Mouse (Mus musculus): ENCODE measurements around the gene Ipo7. TPM values are rescaled to one million over a fixed set of nuclear protein-coding genes. Genes with fewer than 3 reads are reported as not detected.
"Not testable (repeated sequence)": the region's sequence is repeated elsewhere in the genome, so short reads cannot be mapped to it uniquely, and the experiment has no call there.

The Ipo7 gene
- polyA plus RNA-seq, 1 experiment from 2014 or later = 23.2 TPM

DNA sequence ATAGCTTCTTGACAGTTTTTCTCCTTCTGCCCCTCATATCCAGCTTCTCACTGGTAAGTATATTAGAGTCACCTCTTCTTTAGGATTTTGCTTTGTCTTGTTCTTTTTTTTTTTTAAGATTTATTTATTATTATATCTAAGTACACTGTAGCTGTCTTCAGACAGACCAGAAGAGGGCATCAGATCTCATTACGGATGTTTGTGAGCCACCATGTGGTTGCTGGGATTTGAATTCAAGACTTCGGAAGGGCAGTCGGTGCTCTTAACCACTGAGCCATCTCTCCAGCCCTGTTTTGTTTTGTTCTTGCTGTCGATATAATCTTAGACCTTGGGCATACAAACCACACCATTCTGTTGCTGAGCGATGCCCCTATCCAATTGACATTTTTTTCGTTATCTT, 31.3 kb upstream of the Ipo7 start, which contains the start of gene Tmem41b:
Tmem41b (minus strand) TSS at position 155 of the 400 bp plus-strand sequence.
- H3K36me3 ChIP-seq (ENCODE audit: control insufficient read depth, insufficient read depth, low read length); H3K4me1 ChIP-seq (replicated peaks; ENCODE audit: control insufficient read depth, insufficient read depth, low read length); H3K27me3 ChIP-seq (ENCODE audit: control insufficient read depth, insufficient read depth, low read length); H3K9me3 ChIP-seq (ENCODE audit: control insufficient read depth, low read length): not testable (repeated sequence)
- DNase-seq (ENCODE audit: low spot score) = peak; percentile 30
- peak; percentile 32; the same call in 1 of the 2 replicates for ATAC-seq (ENCODE audit: low FRiP score)
- 36% methylated on average over 6 of the region's 6 CpGs for WGBS
- peak within 1 kb of the TSS; percentile 80 for H3K4me2 ChIP-seq (replicated peaks; ENCODE audit: low read depth, low read length)
- H3K27ac ChIP-seq (ENCODE audit: low read depth, low read length) = peak within 1 kb of the TSS; percentile 83
- peak within 1 kb of the TSS; percentile 65 for H3K9ac ChIP-seq (ENCODE audit: low read depth, low read length)
- H3K4me3 ChIP-seq (ENCODE audit: low read depth, low read length) = peak within 1 kb of the TSS; percentile 64

DNA sequence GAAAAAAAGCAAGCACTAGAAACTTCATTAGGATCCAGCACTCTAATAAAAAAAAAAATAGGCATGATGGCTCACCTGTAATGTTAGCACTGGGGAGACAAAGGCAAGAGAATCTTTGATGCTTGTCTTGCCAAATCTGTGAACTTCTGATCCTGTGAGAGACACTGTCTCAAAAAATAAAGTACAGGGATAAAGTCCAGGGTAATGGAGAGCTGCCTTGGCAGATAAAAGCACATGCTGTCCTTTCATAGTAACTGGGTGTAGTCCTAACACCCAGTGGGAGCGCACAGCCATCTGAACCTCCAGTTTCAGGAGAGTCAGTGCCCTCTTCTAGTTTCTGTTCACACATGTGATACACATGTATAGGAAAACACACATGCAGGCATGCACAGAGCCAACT, 26.8 kb upstream of the Ipo7 start:
- no peak overlapping the region for H3K27ac ChIP-seq (ENCODE audit: low read depth, low read length)

DNA sequence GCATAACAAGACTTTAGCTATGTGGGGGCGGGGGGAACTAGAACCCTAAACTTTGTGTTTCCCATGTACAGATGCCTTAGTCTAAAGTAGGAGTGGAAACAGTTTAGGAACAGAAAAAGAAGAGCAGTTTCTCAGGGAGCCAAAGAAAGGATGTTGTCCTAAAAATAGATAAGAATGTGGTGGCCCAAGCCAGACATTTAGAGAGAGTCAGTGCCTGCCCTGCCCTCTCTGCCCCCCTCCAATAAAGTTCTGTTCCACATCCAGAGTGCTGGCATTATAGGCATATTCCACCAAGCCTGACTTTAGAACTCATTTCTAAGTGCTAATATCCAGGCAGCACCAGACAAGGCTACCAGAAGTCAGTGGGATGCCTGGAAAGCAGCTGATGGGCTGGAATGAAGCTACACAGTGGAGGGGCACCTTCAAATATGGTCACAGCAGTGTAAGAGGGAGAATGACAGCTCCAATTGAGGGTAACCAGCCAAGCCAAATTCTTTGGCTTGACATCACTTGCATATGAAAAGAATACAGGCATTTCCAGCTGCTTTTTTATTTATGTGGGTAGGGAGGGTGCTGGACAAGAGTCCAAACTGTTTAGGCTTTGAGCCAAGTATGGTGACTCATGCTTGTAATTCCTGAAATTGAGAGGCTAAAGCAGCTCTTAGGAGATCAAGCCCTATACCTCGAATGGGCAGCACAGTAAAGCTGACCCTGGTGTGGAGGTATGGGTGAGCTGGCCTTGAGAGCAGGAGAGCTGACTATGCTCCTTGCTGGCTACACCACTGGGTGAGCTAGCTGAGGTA, 24.7 kb upstream of the Ipo7 start:
- Histone ChIP-seq H3K27me3 (ENCODE audit: control insufficient read depth, insufficient read depth, low read length) (no peaks in the 10 kb centered on the region), H3K4me3 (ENCODE audit: low read depth, low read length) (no peak overlapping the region), H3K27ac (ENCODE audit: low read depth, low read length) (no peak overlapping the region), H3K36me3 (ENCODE audit: control insufficient read depth, insufficient read depth, low read length) (no peaks in the 10 kb centered on the region), H3K9me3 (ENCODE audit: control insufficient read depth, low read length) (no peaks in the 10 kb centered on the region), H3K4me2 (replicated peaks; ENCODE audit: low read depth, low read length) (no peak overlapping the region), H3K4me1 (replicated peaks; ENCODE audit: control insufficient read depth, insufficient read depth, low read length) (no peaks in the 10 kb centered on the region), H3K9ac (ENCODE audit: low read depth, low read length) (no peak overlapping the region)
- 61% methylated on average over 2 of the region's 2 CpGs for WGBS
- ATAC-seq (ENCODE audit: low FRiP score) (no peak), DNase-seq (ENCODE audit: low spot score) (no peak)

More for the DNA sequence above, 26.8 kb upstream of the Ipo7 start:
- Histone ChIP-seq H3K27me3 (ENCODE audit: control insufficient read depth, insufficient read depth, low read length) (no peaks in the 10 kb centered on the region), H3K9ac (ENCODE audit: low read depth, low read length) (no peak overlapping the region), H3K4me2 (replicated peaks; ENCODE audit: low read depth, low read length) (no peak overlapping the region), H3K9me3 (ENCODE audit: control insufficient read depth, low read length) (no peaks in the 10 kb centered on the region), H3K36me3 (ENCODE audit: control insufficient read depth, insufficient read depth, low read length) (no peaks in the 10 kb centered on the region), H3K4me1 (replicated peaks; ENCODE audit: control insufficient read depth, insufficient read depth, low read length) (no peaks in the 10 kb centered on the region), H3K4me3 (ENCODE audit: low read depth, low read length) (no peak overlapping the region)
- ATAC-seq (ENCODE audit: low FRiP score) = no peak
- no peak for DNase-seq (ENCODE audit: low spot score)
- 97% methylated on average over 1 of the region's 1 CpGs for WGBS

DNA sequence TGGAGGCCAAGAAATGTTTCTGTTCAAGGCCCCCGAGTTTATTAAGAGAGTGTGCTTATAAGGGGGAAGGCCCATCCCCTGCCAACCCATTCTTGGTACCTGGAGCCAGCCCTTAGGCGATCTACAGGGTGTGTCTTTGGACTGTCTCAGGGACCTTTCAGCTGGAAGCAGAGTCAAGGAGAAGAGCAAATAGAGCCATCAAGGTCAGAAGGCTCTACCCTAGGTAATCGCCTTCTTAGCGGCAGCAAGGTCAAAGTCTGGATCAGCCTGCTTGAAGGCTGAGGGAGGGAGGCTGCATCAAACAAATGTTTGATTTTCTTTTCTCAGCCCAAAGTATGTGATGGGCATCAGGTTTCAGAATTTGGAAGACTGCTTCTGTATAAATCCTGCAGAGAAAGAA, 19.7 kb upstream of the Ipo7 start:
- Histone ChIP-seq H3K27me3 (ENCODE audit: control insufficient read depth, insufficient read depth, low read length) (no peaks in the 10 kb centered on the region), H3K4me1 (replicated peaks; ENCODE audit: control insufficient read depth, insufficient read depth, low read length) (no peaks in the 10 kb centered on the region), H3K36me3 (ENCODE audit: control insufficient read depth, insufficient read depth, low read length) (no peaks in the 10 kb centered on the region), H3K9ac (ENCODE audit: low read depth, low read length) (no peak overlapping the region), H3K27ac (ENCODE audit: low read depth, low read length) (no peak overlapping the region), H3K4me2 (replicated peaks; ENCODE audit: low read depth, low read length) (no peak overlapping the region), H3K9me3 (ENCODE audit: control insufficient read depth, low read length) (no peaks in the 10 kb centered on the region), H3K4me3 (ENCODE audit: low read depth, low read length) (no peak overlapping the region)
- DNase-seq (ENCODE audit: low spot score) = no peak
- 87% methylated on average over 4 of the region's 4 CpGs for WGBS
- ATAC-seq (ENCODE audit: low FRiP score) = no peak

DNA sequence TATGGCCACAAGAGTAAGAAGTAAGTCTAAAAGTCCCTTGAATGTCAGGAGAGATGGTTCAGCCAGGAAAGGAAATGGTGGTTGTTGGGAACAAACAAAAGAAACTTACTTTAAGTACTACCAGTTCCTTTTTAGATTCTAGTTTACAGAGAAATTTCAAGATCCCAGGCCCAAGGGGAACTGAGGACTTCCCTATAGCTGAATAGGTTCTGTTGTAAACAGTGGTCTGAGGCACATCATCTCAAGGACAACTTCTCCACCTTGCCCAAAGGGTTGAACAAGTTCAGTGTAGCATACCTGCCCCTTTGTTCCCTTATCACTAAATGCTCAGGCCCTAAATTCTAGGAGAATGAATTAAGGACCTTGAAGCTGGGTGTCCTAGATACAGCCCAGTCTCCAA, 16.0 kb upstream of the Ipo7 start:
- Histone ChIP-seq H3K27ac (ENCODE audit: low read depth, low read length) (no peak overlapping the region), H3K36me3 (ENCODE audit: control insufficient read depth, insufficient read depth, low read length) (no peaks in the 10 kb centered on the region), H3K9me3 (ENCODE audit: control insufficient read depth, low read length) (no peaks in the 10 kb centered on the region), H3K4me1 (replicated peaks; ENCODE audit: control insufficient read depth, insufficient read depth, low read length) (no peaks in the 10 kb centered on the region), H3K4me2 (replicated peaks; ENCODE audit: low read depth, low read length) (no peak overlapping the region), H3K9ac (ENCODE audit: low read depth, low read length) (no peak overlapping the region), H3K27me3 (ENCODE audit: control insufficient read depth, insufficient read depth, low read length) (no peaks in the 10 kb centered on the region), H3K4me3 (ENCODE audit: low read depth, low read length) (no peak overlapping the region)
- no peak for DNase-seq (ENCODE audit: low spot score)
- ATAC-seq (ENCODE audit: low FRiP score) = no peak

DNA sequence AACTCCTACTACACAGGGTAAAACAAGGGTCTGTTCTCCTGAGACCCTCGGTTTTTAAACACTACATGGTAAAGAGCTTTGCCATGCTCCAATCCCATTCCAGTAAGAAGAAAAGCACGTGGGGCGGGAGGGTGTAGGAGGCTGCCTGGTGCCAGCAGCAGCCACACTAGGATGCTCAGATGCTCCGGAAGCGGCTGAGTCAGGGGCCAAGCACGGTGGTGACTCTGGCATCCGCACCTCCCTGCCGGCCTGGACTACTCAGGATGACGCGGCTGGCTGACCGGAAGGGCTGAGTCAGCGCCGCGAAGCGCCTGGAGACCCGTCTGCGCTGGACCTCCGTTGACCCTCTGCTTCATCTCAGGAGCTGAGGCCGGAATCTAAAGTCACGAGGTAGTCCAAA, 15.1 kb upstream of the Ipo7 start:
- peak overlapping the region; percentile 13; the same call in 1 of the 2 replicates for H3K9ac ChIP-seq (ENCODE audit: low read depth, low read length)
- ATAC-seq (ENCODE audit: low FRiP score) = no peak

DNA sequence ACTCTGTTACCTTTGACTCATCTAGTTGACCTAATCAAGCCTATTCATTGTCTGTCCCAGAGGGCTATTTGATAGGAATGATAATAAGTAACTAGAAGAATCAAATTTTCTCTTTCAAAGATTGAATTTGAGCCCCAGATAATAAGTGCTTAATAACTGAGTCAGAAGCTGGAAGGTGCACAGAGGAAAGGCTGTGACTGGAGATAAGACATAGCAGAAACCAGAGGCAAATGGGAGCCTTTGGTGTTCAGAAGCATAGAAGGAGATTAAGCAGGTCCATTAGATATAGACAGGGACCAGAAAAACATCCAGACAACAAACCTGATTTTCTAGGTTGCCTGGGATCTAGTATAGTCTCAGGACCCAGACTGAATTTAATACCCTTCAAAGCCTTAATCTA, 12.1 kb upstream of the Ipo7 start:
- no peaks in the 10 kb centered on the region for H3K9me3 ChIP-seq (ENCODE audit: control insufficient read depth, low read length)
- H3K4me2 ChIP-seq (replicated peaks; ENCODE audit: low read depth, low read length) = no peak overlapping the region
- no peaks in the 10 kb centered on the region for H3K4me1 ChIP-seq (replicated peaks; ENCODE audit: control insufficient read depth, insufficient read depth, low read length)
- no peak overlapping the region for H3K9ac ChIP-seq (ENCODE audit: low read depth, low read length)
- no peak for DNase-seq (ENCODE audit: low spot score)
- ATAC-seq (ENCODE audit: low FRiP score) = no peak
- no peak overlapping the region for H3K27ac ChIP-seq (ENCODE audit: low read depth, low read length)
- H3K4me3 ChIP-seq (ENCODE audit: low read depth, low read length) = no peak overlapping the region
- H3K36me3 ChIP-seq (ENCODE audit: control insufficient read depth, insufficient read depth, low read length) = no peaks in the 10 kb centered on the region
- no peaks in the 10 kb centered on the region for H3K27me3 ChIP-seq (ENCODE audit: control insufficient read depth, insufficient read depth, low read length)

More for the DNA sequence above, 15.1 kb upstream of the Ipo7 start:
- 17% methylated on average over 20 of the region's 20 CpGs for whole genome bisulfite sequencing
- no peak overlapping the region for H3K27ac ChIP-seq (ENCODE audit: low read depth, low read length)
- H3K36me3 ChIP-seq (ENCODE audit: control insufficient read depth, insufficient read depth, low read length) = no peaks in the 10 kb centered on the region
- H3K4me3 ChIP-seq (ENCODE audit: low read depth, low read length) = no peak overlapping the region
- H3K9me3 ChIP-seq (ENCODE audit: control insufficient read depth, low read length) = no peaks in the 10 kb centered on the region
- peak; percentile 33 for DNase-seq (ENCODE audit: low spot score)
- H3K4me1 ChIP-seq (replicated peaks; ENCODE audit: control insufficient read depth, insufficient read depth, low read length) = no peaks in the 10 kb centered on the region
- H3K4me2 ChIP-seq (replicated peaks; ENCODE audit: low read depth, low read length) = peak overlapping the region; percentile 17
- no peaks in the 10 kb centered on the region for H3K27me3 ChIP-seq (ENCODE audit: control insufficient read depth, insufficient read depth, low read length)

DNA sequence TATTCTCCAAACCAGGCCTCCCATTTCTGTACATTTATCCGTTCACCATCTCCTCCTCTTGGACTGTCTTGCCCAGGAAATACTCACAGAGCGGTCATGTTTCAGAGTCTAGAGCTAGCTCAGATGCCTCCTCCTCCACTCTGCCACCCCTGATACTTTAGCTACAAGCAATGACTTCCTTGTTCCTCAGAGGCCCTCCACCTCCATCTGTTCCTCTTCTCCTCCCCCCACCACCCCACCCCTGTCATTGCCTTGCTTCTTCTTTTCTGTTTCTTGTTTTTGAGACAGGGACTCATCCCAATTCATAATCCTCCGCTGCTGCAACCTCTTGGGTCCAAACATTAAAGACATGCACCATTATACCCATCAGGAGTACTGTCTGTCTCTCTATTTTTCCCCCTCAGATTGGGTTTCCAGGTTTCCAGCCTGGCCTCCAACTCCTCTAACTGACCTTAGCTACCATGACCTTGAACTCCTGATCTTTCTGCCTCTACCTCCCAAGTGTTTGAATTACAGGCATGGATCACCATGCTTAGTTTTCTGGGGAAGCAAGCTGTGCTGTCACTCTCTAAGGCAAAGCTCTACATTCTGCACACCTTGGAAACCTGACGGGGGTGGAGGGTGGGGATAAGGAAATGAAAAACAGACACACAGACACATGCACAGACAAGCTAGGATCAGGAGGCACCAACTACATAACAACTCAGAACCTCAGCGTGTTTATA, 11.4 kb upstream of the Ipo7 start:
- Histone ChIP-seq H3K4me2 (replicated peaks; ENCODE audit: low read depth, low read length) (no peak overlapping the region), H3K27ac (ENCODE audit: low read depth, low read length) (no peak overlapping the region), H3K27me3 (ENCODE audit: control insufficient read depth, insufficient read depth, low read length) (no peaks in the 10 kb centered on the region), H3K4me1 (replicated peaks; ENCODE audit: control insufficient read depth, insufficient read depth, low read length) (no peaks in the 10 kb centered on the region), H3K4me3 (ENCODE audit: low read depth, low read length) (no peak overlapping the region), H3K9me3 (ENCODE audit: control insufficient read depth, low read length) (no peaks in the 10 kb centered on the region), H3K9ac (ENCODE audit: low read depth, low read length) (no peak overlapping the region), H3K36me3 (ENCODE audit: control insufficient read depth, insufficient read depth, low read length) (no peaks in the 10 kb centered on the region)
- DNase-seq (ENCODE audit: low spot score) = no peak
- 77% methylated on average over 5 of the region's 5 CpGs for WGBS
- ATAC-seq (ENCODE audit: low FRiP score) = no peak

DNA sequence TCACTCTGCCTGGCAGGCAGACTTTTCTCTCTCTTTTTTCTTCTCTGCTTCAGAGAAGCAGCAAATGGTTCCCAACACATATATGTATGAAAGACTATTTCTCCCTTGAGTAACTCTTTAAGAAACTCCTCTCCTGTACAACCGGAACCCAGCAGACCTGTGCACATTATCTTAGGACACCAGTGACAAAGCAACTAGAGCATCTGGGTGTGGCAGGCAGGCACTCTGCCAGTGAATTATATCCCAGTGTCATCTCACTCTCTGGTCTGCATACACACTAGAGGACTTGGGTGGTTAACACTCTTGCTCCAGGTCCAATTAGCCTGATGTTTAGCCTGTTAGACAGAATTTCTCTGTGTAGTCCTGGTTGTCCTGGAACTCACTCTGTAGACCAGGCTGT, 9.6 kb upstream of the Ipo7 start:
- Histone ChIP-seq H3K27ac (ENCODE audit: low read depth, low read length) (no peak overlapping the region), H3K4me3 (ENCODE audit: low read depth, low read length) (no peak overlapping the region), H3K4me1 (replicated peaks; ENCODE audit: control insufficient read depth, insufficient read depth, low read length) (no peaks in the 10 kb centered on the region), H3K9ac (ENCODE audit: low read depth, low read length) (no peak overlapping the region), H3K27me3 (ENCODE audit: control insufficient read depth, insufficient read depth, low read length) (no peaks in the 10 kb centered on the region), H3K9me3 (ENCODE audit: control insufficient read depth, low read length) (no peaks in the 10 kb centered on the region), H3K4me2 (replicated peaks; ENCODE audit: low read depth, low read length) (no peak overlapping the region), H3K36me3 (ENCODE audit: control insufficient read depth, insufficient read depth, low read length) (no peaks in the 10 kb centered on the region)
- 97% methylated on average over 1 of the region's 1 CpGs for WGBS
- ATAC-seq (ENCODE audit: low FRiP score) = no peak
- DNase-seq (ENCODE audit: low spot score) = no peak

Data from hindbrain, embryonic 11.5 days (tissue).